11 mouse cellular contexts compared by ENCODE assay signal in the genomic region with DNA sequence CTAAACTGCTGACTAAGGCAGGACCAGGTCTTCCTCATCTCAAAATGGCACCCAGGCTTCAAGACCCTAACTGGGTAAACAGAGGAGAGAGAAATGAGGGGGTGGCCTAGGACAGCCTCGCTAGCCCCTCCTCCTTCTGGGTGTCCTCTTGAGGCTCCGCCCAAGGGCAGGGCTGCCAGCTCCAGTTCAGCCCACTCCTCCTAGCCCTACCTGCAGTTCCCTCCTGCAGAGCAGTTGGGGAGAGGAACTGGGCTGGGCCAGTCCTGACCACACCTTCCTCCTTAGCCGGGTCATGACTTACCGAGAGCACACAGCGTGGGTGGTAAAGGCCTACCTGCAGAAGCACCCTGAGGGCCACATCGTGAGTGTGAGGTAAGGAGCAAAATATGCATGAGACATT. TPM values are rescaled to one million over a fixed set of nuclear protein-coding genes. Genes with fewer than 3 reads are reported as not detected.
A peak's percentile ranks its signal among the peaks of the same experiment; 100 is the strongest.
DNase-seq lines count a peak whose midpoint lies in the region; ATAC-seq and TF ChIP-seq lines count a peak whose summit lies in the region.
"Had no signal": no experiment of that assay in that cellular context is flagged by ENCODE, and none has a peak within 500 bp of the region (broad histone marks: within the 10 kb centered on the region; RNA-seq: fewer than 3 reads in every experiment).

No protein-coding gene starts in this region.

- no peak for ATAC-seq in forebrain, embryonic 11.5 days (replicated peaks; ENCODE audit: low FRiP score)
- ATAC-seq in forebrain, postnatal 0 days = no peak
- ATAC-seq in megakaryocyte, adult 5-6 weeks (ENCODE audit: poor library complexity, severe bottlenecking) = peak; percentile 95

- no peak overlapping the region for H3K4me2 ChIP-seq in forebrain, embryonic 11.5 days (ENCODE audit: low read depth, low read length, severe bottlenecking)
- no peak overlapping the region for H3K4me2 ChIP-seq in forebrain, postnatal 0 days (ENCODE audit: low read depth)

- no peaks in the 10 kb centered on the region for H3K4me1 ChIP-seq in forebrain, embryonic 11.5 days (replicated peaks; ENCODE audit: control insufficient read depth, insufficient read depth, low read length)
- H3K4me1 ChIP-seq in forebrain, postnatal 0 days (ENCODE audit: insufficient read depth) = no peaks in the 10 kb centered on the region

- no peak for TF ChIP-seq CTCF in forebrain, postnatal 0 days (IDR thresholded peaks at IDR 0.05; ENCODE audit: low read depth)

- H3K9me3 ChIP-seq in forebrain, embryonic 11.5 days (ENCODE audit: control insufficient read depth, low read length) = no peaks in the 10 kb centered on the region
- H3K9me3 ChIP-seq in forebrain, postnatal 0 days (ENCODE audit: low read length) = no peaks in the 10 kb centered on the region

- 0 out of 2 replicates have a peak overlapping the region, but pooled peaks have one; percentile 71 for H3K27ac ChIP-seq in forebrain, embryonic 11.5 days (ENCODE audit: low read depth, low read length)
- H3K27ac ChIP-seq in forebrain, postnatal 0 days (ENCODE audit: low read depth, low read length) = no peak overlapping the region

- no peak overlapping the region for H3K4me3 ChIP-seq in forebrain, embryonic 11.5 days (ENCODE audit: low read depth, low read length)
- H3K4me3 ChIP-seq in forebrain, postnatal 0 days (ENCODE audit: low read depth, low read length) = no peak overlapping the region

- WGBS in forebrain, embryonic 11.5 days = 70% methylated on average over 6 of the region's 6 CpGs
- WGBS in forebrain, postnatal 0 days = 75% methylated on average over 6 of the region's 6 CpGs

- no peaks in the 10 kb centered on the region for H3K27me3 ChIP-seq in forebrain, embryonic 11.5 days (ENCODE audit: control insufficient read depth, insufficient read depth, low read length)
- no peaks in the 10 kb centered on the region for H3K27me3 ChIP-seq in forebrain, postnatal 0 days (ENCODE audit: insufficient read depth, low read length)

- DNase-seq in forebrain, embryonic 11.5 days (ENCODE audit: low spot score) = no peak
- DNase-seq in forebrain, postnatal 0 days = no peak
- peak; percentile 44 for DNase-seq in urinary bladder, postnatal 14 days (ENCODE audit: low spot score)
- DNase-seq in urinary bladder, adult 2 months (ENCODE audit: low spot score) = no peak
- DNase-seq in cerebellum, adult 18-20 months = no peak
- DNase-seq in ovary, adult 18-20 months (ENCODE audit: low spot score) = no peak
- DNase-seq in kidney, adult 18-20 months = no peak
- DNase-seq: adrenal gland, postnatal 10 days; heart, postnatal 36 days; right cerebral cortex, postnatal 14 days had no signal

- H3K9ac ChIP-seq in forebrain, embryonic 11.5 days (ENCODE audit: low read length) = no peak overlapping the region
- no peak overlapping the region for H3K9ac ChIP-seq in forebrain, postnatal 0 days

- no peaks in the 10 kb centered on the region; the same call in 1 of the 2 replicates for H3K36me3 ChIP-seq in forebrain, embryonic 11.5 days (ENCODE audit: control insufficient read depth, insufficient read depth, low read length)
- H3K36me3 ChIP-seq in forebrain, postnatal 0 days (ENCODE audit: insufficient read depth) = peaks cover 49% of the 10 kb centered on the region

RNA-seq across cellular contexts. Expression of gene Chmp6, which starts 18.6 kb away (rescaled TPM):
- polyA plus RNA-seq in forebrain, embryonic 11.5 days (2014; fragmentation: Nextera tagmentation; extraction: Ambion mirVana) = 104 and 107 TPM in 2 replicates
- 91.1 and 91.9 TPM in 2 replicates for total RNA-seq in forebrain, postnatal 0 days (2014; rRNA removed)
- polyA plus RNA-seq in forebrain, postnatal 0 days (2015; fragmentation: Nextera tagmentation; extraction: Ambion mirVana) = 102 and 105 TPM in 2 replicates
- polyA plus RNA-seq in urinary bladder, adult 2 months (2012; rRNA removed) = 35.3 and 38.0 TPM in 2 replicates
- total RNA-seq in megakaryocyte, adult 5-6 weeks (2015) = 20.7 and 21.7 TPM in 2 replicates
- total RNA-seq in megakaryocyte, adult 5-6 weeks (2017) = 54.8 and 79.3 TPM in 2 replicates

RNA-seq across cellular contexts. Expression of gene Baiap2, which starts 47.9 kb away (rescaled TPM):
- 10.4 and 12.1 TPM in 2 replicates for polyA plus RNA-seq in forebrain, embryonic 11.5 days (2014; fragmentation: Nextera tagmentation; extraction: Ambion mirVana)
- total RNA-seq in forebrain, postnatal 0 days (2014; rRNA removed) = 42.3 and 52.0 TPM in 2 replicates
- 31.1 and 36.6 TPM in 2 replicates for polyA plus RNA-seq in forebrain, postnatal 0 days (2015; fragmentation: Nextera tagmentation; extraction: Ambion mirVana)
- polyA plus RNA-seq in urinary bladder, adult 2 months (2012; rRNA removed) = 35.1 and 39.0 TPM in 2 replicates
- total RNA-seq in megakaryocyte, adult 5-6 weeks (2015) = 6.2 TPM in 2 replicates
- total RNA-seq in megakaryocyte, adult 5-6 weeks (2017) = 6.2 and 6.9 TPM in 2 replicates
